Mouse (Mus musculus) limb, embryonic 14.5 days (tissue): ENCODE data around the gene Heatr6. TPM values are rescaled to one million over a fixed set of nuclear protein-coding genes. Genes with fewer than 3 reads are reported as not detected.

ENCODE experiments used
- ATAC-seq: fragments of 200-750 bp; cut with Nextera tagmentation; 2 replicates; pipeline ENCODE4 v1.8.0; 2017; ENCODE audit warnings: low read depth, moderate number of reproducible peaks, moderate TSS enrichment; ENCODE audit not compliant: low FRiP score
- DNase-seq: peaks from one replicate; pipeline ENCODE4 v3.0.0-alpha.2; 2015; ENCODE audit warnings: low spot score
- H3K27ac ChIP-seq: fragments of 300-500 bp; sonication (generic); replicated peaks from 2 replicates; pipeline ENCODE4 v1.5.1; 2014; ENCODE audit warnings: low read depth, mild to moderate bottlenecking, low read length, moderate library complexity, mixed read lengths
- H3K27me3 ChIP-seq: fragments of 300-500 bp; sonication (generic); 2 replicates; pipeline ENCODE4 v1.6.1; 2014; ENCODE audit warnings: low read length, mixed read lengths; ENCODE audit not compliant: control insufficient read depth, insufficient read depth
- H3K36me3 ChIP-seq: fragments of 300-500 bp; sonication (generic); 2 replicates; pipeline ENCODE4 v1.6.1; 2014; ENCODE audit warnings: mild to moderate bottlenecking, low read length, moderate library complexity, mixed read lengths; ENCODE audit not compliant: control insufficient read depth, insufficient read depth
- H3K4me1 ChIP-seq: fragments of 300-500 bp; sonication (generic); 2 replicates; pipeline ENCODE4 v1.6.1; 2014; ENCODE audit warnings: antibody characterized with exemption, low read length, mixed read lengths; ENCODE audit not compliant: control insufficient read depth, insufficient read depth
- H3K4me2 ChIP-seq: fragments of 300-500 bp; sonication (generic); replicated peaks from 2 replicates; pipeline ENCODE4 v1.6.1; 2014; ENCODE audit warnings: low read depth, mild to moderate bottlenecking, low read length, moderate library complexity; ENCODE audit not compliant: severe bottlenecking
- H3K4me3 ChIP-seq: fragments of 300-500 bp; sonication (generic); replicated peaks from 2 replicates; pipeline ENCODE4 v1.5.1; 2014; ENCODE audit warnings: low read length
- H3K9ac ChIP-seq: fragments of 300-500 bp; sonication (generic); 2 replicates; pipeline ENCODE4 v1.6.1; 2014; ENCODE audit warnings: mild to moderate bottlenecking, low read depth, low read length, moderate library complexity; ENCODE audit not compliant: severe bottlenecking
- H3K9me3 ChIP-seq: fragments of 300-500 bp; sonication (generic); 2 replicates; pipeline ENCODE4 v1.6.1; 2016; ENCODE audit warnings: low read length; ENCODE audit not compliant: control insufficient read depth
- POLR2A ChIP-seq: fragments of 200-500 bp; IDR thresholded peaks from 2 replicates; pipeline ENCODE4 v1.8.0; 2012; ENCODE audit warnings: inconsistent platforms, mild to moderate bottlenecking, moderate library complexity, borderline replicate concordance; ENCODE audit not compliant: insufficient read depth, insufficient read length; ENCODE audit errors: extremely low read depth
- WGBS: fragments of 180-500 bp; shearing (Covaris S2); extraction: QIAGEN DNeasy Blood & Tissue Kit; methylation state at CpG from one replicate; pipeline ENCODE4 v1.1.7; 2014; 5-methylcytosine and 5-hydroxymethylcytosine counted together
- polyA plus RNA-seq, 2 experiments: library from polyadenylated mRNA; depleted of rRNA in 1 of 2; stranded (reverse) in 1 of 2; unstranded in 1 of 2; fragments of >200 nt; fragmentation: Nextera tagmentation in 1 of 2; extraction: Ambion mirVana in 1 of 2; gene quantifications; 2 replicates each; pipeline versions ENCODE4 v1.2.1 to v1.2.3; 2012 to 2014

Gene Heatr6
- polyA plus RNA-seq, 2 experiments = 22.5 to 26.0 TPM

DNA sequence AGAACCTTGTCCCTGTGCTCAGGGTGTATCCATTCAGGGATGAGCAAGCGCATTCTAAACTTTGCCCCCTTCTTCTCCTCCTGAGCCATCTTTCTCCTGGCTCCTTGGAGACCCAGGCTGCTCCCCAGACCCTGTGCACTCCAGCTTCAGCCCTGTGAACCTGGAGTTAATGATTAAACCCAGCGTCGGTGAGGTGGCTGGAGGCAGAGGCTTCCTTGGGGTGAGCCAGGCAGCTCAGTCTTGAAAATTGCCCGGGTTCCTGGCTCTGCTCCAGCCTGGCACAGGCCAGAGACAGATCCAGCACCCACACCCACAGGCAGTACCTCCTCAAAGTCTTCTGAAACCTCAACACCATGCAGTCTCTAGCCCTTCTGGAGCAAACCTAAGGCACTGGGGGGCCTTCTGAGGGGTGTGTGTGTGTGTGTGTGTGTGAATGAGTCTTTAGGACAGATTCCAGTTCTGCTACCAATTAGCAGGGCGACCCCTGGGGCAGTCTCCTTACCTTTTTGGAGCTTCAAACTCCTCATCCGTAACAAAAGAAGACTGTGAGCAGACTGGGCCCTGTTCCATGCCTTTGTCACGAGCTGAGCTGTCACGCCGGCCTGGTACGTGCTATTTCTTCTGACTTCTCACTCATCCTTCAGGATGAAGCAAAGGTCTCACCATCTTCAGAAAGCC is 66.4 kb downstream of the Heatr6 start:
- no peak overlapping the region for H3K27ac ChIP-seq
- DNase-seq (no peak), ATAC-seq (no peak)

DNA sequence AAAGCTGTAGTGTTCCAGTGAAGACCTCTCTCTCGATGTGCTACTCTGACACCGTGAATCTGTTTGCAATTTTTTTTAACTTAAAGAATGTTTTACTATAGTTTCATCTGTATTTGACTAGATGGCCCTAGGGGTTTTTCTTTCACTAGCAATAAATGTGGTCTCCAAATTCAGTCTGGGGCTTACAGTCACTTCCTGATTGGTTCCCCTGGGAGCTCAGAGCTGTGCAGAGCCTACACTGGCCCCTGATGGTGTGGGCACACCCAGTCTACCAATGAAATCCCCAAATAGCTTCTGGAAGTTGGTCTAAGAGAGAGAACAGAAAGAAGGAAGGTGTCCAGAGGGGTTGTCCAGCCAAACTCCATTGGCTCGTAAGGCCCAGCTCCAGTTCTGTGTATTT is 72.6 kb downstream of the Heatr6 start:
- DNase-seq = no peak
- 63% methylated on average over 3 of the region's 3 CpGs for whole genome bisulfite sequencing
- TF ChIP-seq POLR2A = no peak
- Histone ChIP-seq H3K9me3 (no peaks in the 10 kb centered on the region), H3K27ac (no peak overlapping the region), H3K4me2 (no peak overlapping the region), H3K36me3 (no peaks in the 10 kb centered on the region), H3K4me1 (no peaks in the 10 kb centered on the region), H3K4me3 (no peak overlapping the region), H3K27me3 (no peaks in the 10 kb centered on the region), H3K9ac (no peak overlapping the region)
- no peak for ATAC-seq

More for the DNA sequence above, 66.4 kb downstream of the Heatr6 start:
- H3K4me3 ChIP-seq = no peak overlapping the region
- TF ChIP-seq POLR2A = no peak
- no peaks in the 10 kb centered on the region for H3K4me1 ChIP-seq
- WGBS = 49% methylated on average over 10 of the region's 10 CpGs
- no peaks in the 10 kb centered on the region for H3K9me3 ChIP-seq
- no peaks in the 10 kb centered on the region for H3K27me3 ChIP-seq
- H3K9ac ChIP-seq = 0 out of 2 replicates have a peak overlapping the region, but pooled peaks have one; percentile 7
- H3K36me3 ChIP-seq = no peaks in the 10 kb centered on the region
- H3K4me2 ChIP-seq = no peak overlapping the region

DNA sequence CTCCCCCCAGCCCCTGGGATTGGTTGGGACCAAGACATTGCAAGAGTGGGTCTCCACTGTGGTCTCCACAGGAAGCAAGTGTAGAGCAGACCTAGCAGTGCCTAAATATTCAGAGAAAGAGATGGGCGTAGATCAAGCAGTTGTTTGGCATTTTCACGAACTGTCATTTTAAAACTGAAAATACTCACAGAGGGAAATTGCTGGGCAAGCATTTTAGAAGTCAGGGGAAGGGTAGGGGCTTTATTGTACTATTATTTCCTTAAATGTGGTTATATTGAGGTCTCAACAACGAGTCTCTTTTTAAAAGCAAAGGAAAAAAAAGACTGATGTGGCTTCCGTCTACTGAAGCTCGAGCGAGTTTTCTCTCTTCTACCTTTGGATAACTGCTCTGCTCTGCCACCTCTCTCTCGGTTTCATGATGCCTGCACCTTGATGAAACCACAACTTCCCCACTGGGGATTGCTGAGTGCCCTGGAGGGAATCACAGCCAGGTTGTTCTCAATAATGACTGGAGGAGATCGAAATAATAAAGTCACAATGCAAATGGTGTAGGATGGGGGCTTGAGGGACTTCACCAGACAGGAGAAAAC is 75.2 kb downstream of the Heatr6 start:
- ATAC-seq (no peak), DNase-seq (no peak)
- Histone ChIP-seq H3K27me3 (no peaks in the 10 kb centered on the region), H3K4me2 (no peak overlapping the region), H3K9me3 (no peaks in the 10 kb centered on the region), H3K4me3 (no peak overlapping the region), H3K4me1 (no peaks in the 10 kb centered on the region), H3K27ac (no peak overlapping the region), H3K36me3 (no peaks in the 10 kb centered on the region), H3K9ac (no peak overlapping the region)
- no peak for TF ChIP-seq POLR2A
- WGBS = 85% methylated on average over 8 of the region's 8 CpGs

DNA sequence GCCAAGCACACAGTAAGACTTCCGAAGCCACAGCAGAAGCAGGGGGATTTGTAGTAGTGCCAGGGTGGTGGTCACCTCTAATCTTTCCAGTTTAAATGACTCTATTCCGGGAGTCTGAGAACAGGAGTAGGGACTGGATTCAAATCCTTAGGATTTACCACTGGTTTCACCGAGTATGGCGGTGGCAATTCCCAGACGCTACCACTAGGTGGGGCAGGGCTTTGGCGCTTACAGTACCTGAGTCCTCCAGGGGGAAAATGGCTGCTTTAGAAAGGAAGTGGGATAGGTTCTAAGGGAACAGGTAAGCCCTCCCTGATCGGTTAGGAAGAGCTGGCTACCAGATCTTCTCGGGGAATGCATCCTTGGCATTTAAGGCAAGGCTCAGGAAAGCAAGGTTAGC is 78.9 kb downstream of the Heatr6 start:
- no peaks in the 10 kb centered on the region for H3K4me1 ChIP-seq
- DNase-seq (no peak), ATAC-seq (no peak)
- no peaks in the 10 kb centered on the region for H3K9me3 ChIP-seq
- no peak overlapping the region for H3K4me2 ChIP-seq
- 34% methylated on average over 8 of the region's 8 CpGs for WGBS
- H3K27ac ChIP-seq = no peak overlapping the region
- TF ChIP-seq POLR2A = no peak
- H3K27me3 ChIP-seq = no peaks in the 10 kb centered on the region
- H3K9ac ChIP-seq = no peak overlapping the region
- no peaks in the 10 kb centered on the region for H3K36me3 ChIP-seq
- no peak overlapping the region for H3K4me3 ChIP-seq

Other genes starting within 250 kb of the Heatr6 start
- gene Heatr9, start 231.5 kb upstream of the Heatr6 start, polyA plus RNA-seq (2012; rRNA removed) = not detected in 2 replicates
- gene Heatr9, start 231.5 kb upstream of the Heatr6 start, polyA plus RNA-seq (2014; fragmentation: Nextera tagmentation; extraction: Ambion mirVana) = not detected in 2 replicates
- 0.48 and 0.81 TPM in 2 replicates for gene Ccl5, start 223.2 kb upstream of the Heatr6 start, polyA plus RNA-seq (2012; rRNA removed)
- 0.70 and 0.81 TPM in 2 replicates for gene Ccl5, start 223.2 kb upstream of the Heatr6 start, polyA plus RNA-seq (2014; fragmentation: Nextera tagmentation; extraction: Ambion mirVana)
- gene Ccl9, start 175.1 kb upstream of the Heatr6 start, polyA plus RNA-seq (2012; rRNA removed) = 3.0 and 4.2 TPM in 2 replicates
- 6.8 and 7.3 TPM in 2 replicates for gene Ccl9, start 175.1 kb upstream of the Heatr6 start, polyA plus RNA-seq (2014; fragmentation: Nextera tagmentation; extraction: Ambion mirVana)
- 1.5 and 2.0 TPM in 2 replicates for gene Ccl6, start 160.6 kb upstream of the Heatr6 start, polyA plus RNA-seq (2012; rRNA removed)
- 5.0 and 6.5 TPM in 2 replicates for gene Ccl6, start 160.6 kb upstream of the Heatr6 start, polyA plus RNA-seq (2014; fragmentation: Nextera tagmentation; extraction: Ambion mirVana)
- gene Rpl9-ps1, start 108.1 kb upstream of the Heatr6 start, polyA plus RNA-seq (2012; rRNA removed) = not detected in 2 replicates
- not detected in 2 replicates for gene Rpl9-ps1, start 108.1 kb upstream of the Heatr6 start, polyA plus RNA-seq (2014; fragmentation: Nextera tagmentation; extraction: Ambion mirVana)
- gene Ccl3, start 104.3 kb upstream of the Heatr6 start, polyA plus RNA-seq (2012; rRNA removed) = 1.9 and 3.5 TPM in 2 replicates
- gene Ccl3, start 104.3 kb upstream of the Heatr6 start, polyA plus RNA-seq (2014; fragmentation: Nextera tagmentation; extraction: Ambion mirVana) = 1.4 and 2.3 TPM in 2 replicates
- 0.80 and 0.88 TPM in 2 replicates for gene Ccl4, start 91.1 kb upstream of the Heatr6 start, polyA plus RNA-seq (2012; rRNA removed)
- gene Ccl4, start 91.1 kb upstream of the Heatr6 start, polyA plus RNA-seq (2014; fragmentation: Nextera tagmentation; extraction: Ambion mirVana) = 1.0 and 1.2 TPM in 2 replicates
- gene Wfdc17, start 49.7 kb upstream of the Heatr6 start, polyA plus RNA-seq (2012; rRNA removed) = 1.2 and 1.3 TPM in 2 replicates
- 3.0 and 3.2 TPM in 2 replicates for gene Wfdc17, start 49.7 kb upstream of the Heatr6 start, polyA plus RNA-seq (2014; fragmentation: Nextera tagmentation; extraction: Ambion mirVana)
- 0.24 and 0.35 TPM in 2 replicates for gene Wfdc18, start 44.7 kb upstream of the Heatr6 start, polyA plus RNA-seq (2012; rRNA removed)
- 0.40 and 0.43 TPM in 2 replicates for gene Wfdc18, start 44.7 kb upstream of the Heatr6 start, polyA plus RNA-seq (2014; fragmentation: Nextera tagmentation; extraction: Ambion mirVana)
- gene Wfdc21, start 6.8 kb upstream of the Heatr6 start, polyA plus RNA-seq (2012; rRNA removed) = 1.3 TPM in 1 of 2 replicates, not detected in the other
- gene Wfdc21, start 6.8 kb upstream of the Heatr6 start, polyA plus RNA-seq (2014; fragmentation: Nextera tagmentation; extraction: Ambion mirVana) = not detected in 2 replicates
- 0.04 TPM in 1 of 2 replicates, not detected in the other for gene Hnf1b, start 96.4 kb downstream of the Heatr6 start, polyA plus RNA-seq (2012; rRNA removed)
- 0.08 TPM in 1 of 2 replicates, not detected in the other for gene Hnf1b, start 96.4 kb downstream of the Heatr6 start, polyA plus RNA-seq (2014; fragmentation: Nextera tagmentation; extraction: Ambion mirVana)
- gene Ddx52, start 188.4 kb downstream of the Heatr6 start, polyA plus RNA-seq (2012; rRNA removed) = 18.1 and 22.8 TPM in 2 replicates
- gene Ddx52, start 188.4 kb downstream of the Heatr6 start, polyA plus RNA-seq (2014; fragmentation: Nextera tagmentation; extraction: Ambion mirVana) = 34.2 and 36.1 TPM in 2 replicates
- gene Synrg, start 210.7 kb downstream of the Heatr6 start, polyA plus RNA-seq (2012; rRNA removed) = 13.0 and 14.4 TPM in 2 replicates
- 9.4 and 10.8 TPM in 2 replicates for gene Synrg, start 210.7 kb downstream of the Heatr6 start, polyA plus RNA-seq (2014; fragmentation: Nextera tagmentation; extraction: Ambion mirVana)